Mouse (Mus musculus): Measurements from ENCODE around the gene Gm4969. TPM values are rescaled to one million over a fixed set of nuclear protein-coding genes. Genes with fewer than 3 reads are reported as not detected.

Gene Gm4969
- polyA plus RNA-seq, 1 experiment from 2014 or later, result 2.2 TPM

DNA sequence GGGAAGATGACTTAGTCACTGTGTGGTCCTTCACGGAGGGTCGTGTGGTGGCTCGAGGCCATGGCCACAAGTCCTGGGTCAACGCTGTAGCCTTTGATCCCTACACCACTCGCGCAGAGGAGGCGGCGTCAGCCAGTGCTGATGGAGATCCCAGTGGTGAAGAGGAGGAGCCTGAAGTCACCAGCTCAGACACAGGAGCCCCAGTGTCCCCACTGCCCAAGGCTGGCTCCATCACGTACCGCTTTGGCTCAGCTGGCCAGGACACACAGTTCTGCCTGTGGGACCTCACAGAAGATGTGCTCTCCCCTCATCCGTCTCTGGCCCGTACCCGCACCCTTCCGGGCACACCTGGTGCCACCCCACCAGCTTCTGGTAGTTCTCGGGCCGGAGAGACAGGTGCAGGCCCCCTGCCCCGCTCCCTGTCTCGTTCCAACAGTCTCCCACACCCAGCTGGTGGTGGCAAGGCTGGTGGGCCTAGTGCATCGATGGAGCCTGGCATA lies 37.7 kb downstream of the Gm4969 start:
- H3K27ac ChIP-seq (ENCODE audit: low read depth, low read length), result no peak overlapping the region
- no peak overlapping the region for H3K4me2 ChIP-seq
- H3K9me3 ChIP-seq (replicated peaks; ENCODE audit: control insufficient read depth, low read length), result no peaks in the 10 kb centered on the region
- H3K36me3 ChIP-seq (ENCODE audit: control insufficient read depth, insufficient read depth, low read length), result peaks cover 34% of the 10 kb centered on the region
- H3K4me3 ChIP-seq (ENCODE audit: low read depth, low read length), result no peak overlapping the region
- no peak overlapping the region for H3K9ac ChIP-seq (ENCODE audit: low read depth, low read length)
- H3K4me1 ChIP-seq (ENCODE audit: control insufficient read depth, insufficient read depth, low read length), result peaks cover 52% of the 10 kb centered on the region
- ATAC-seq (replicated peaks; ENCODE audit: insufficient number of reproducible peaks, low FRiP score, low TSS enrichment), result no peak
- 86% methylated on average over 19 of the region's 19 CpGs for WGBS (ENCODE audit: insufficient replicate concordance)
- no peaks in the 10 kb centered on the region for H3K27me3 ChIP-seq (ENCODE audit: control insufficient read depth, insufficient read depth, low read length)

DNA sequence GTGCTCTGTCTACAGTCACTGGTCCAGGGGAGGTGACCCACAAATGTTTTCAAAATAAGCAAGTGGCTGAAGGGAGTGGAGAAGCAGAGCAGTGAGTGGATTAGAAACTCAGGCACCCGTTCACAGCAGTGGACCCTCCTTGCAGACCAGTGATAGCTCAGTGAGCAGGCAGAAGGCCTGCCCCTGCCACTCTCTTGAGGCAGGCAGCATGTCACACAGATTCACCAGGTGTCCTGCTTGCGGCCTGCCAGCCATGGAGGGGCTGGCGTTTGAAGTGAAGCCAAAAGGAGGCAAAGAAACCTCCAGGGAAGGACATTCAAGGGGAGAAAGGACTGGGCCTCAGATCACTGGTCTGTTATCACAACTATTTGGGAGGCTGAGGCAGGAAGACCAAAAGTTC lies 39.4 kb downstream of the Gm4969 start:
- no peak overlapping the region for H3K27ac ChIP-seq (ENCODE audit: low read depth, low read length)
- H3K4me1 ChIP-seq (ENCODE audit: control insufficient read depth, insufficient read depth, low read length), result peaks cover 37% of the 10 kb centered on the region
- WGBS (ENCODE audit: insufficient replicate concordance), result 78% methylated on average over 3 of the region's 3 CpGs
- H3K4me2 ChIP-seq, result no peak overlapping the region
- ATAC-seq (replicated peaks; ENCODE audit: insufficient number of reproducible peaks, low FRiP score, low TSS enrichment), result no peak
- no peak overlapping the region for H3K9ac ChIP-seq (ENCODE audit: low read depth, low read length)
- no peaks in the 10 kb centered on the region for H3K9me3 ChIP-seq (replicated peaks; ENCODE audit: control insufficient read depth, low read length)
- peaks cover 34% of the 10 kb centered on the region for H3K36me3 ChIP-seq (ENCODE audit: control insufficient read depth, insufficient read depth, low read length)
- H3K27me3 ChIP-seq (ENCODE audit: control insufficient read depth, insufficient read depth, low read length), result no peaks in the 10 kb centered on the region
- no peak overlapping the region for H3K4me3 ChIP-seq (ENCODE audit: low read depth, low read length)

DNA sequence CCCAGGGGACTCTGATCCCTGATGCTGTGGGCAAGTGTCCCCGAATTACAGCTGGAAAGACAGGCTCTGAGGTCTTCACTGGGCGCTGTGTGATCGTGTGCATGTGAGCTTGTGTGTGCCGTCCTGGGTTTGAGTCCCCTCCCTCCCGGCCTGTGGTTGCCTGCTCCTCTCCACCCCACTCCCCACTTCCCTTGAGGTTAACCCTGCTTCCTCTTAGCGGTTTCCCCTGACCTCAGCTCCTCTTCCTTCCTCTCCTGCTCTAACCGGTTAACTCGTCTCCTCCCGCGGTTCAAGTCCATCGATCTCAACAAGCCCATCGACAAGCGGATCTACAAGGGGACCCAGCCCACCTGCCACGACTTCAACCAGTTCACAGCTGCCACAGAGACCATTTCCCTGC lies 40.4 kb downstream of the Gm4969 start:
- 65% methylated on average over 14 of the region's 14 CpGs for WGBS (ENCODE audit: insufficient replicate concordance)

DNA sequence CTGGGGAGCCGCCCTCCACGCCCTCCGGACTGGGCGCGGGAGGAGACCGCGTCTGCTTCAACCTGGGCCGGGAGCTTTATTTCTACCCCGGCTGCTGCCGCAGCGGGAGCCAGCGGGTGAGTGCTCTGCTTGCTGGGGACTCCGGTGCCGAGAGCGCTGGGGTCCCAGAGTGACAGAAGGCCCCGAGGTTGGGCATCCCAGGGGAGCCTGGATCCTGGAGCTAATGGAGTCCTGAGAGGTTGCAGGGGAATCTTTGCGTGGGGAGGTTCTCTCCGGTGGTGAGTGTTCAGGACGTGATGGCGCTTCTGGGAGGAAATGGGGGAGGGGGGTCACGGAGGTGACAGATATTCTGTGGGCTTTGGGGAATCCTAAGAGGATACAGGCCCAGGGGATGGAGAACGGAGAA lies 41.6 kb downstream of the Gm4969 start:
- peak overlapping the region; percentile 94 for H3K9ac ChIP-seq (ENCODE audit: low read depth, low read length)
- under 1% methylated on average over 22 of the region's 22 CpGs for WGBS (ENCODE audit: insufficient replicate concordance)
- peaks cover 25% of the 10 kb centered on the region for H3K36me3 ChIP-seq (ENCODE audit: control insufficient read depth, insufficient read depth, low read length)
- H3K27ac ChIP-seq (ENCODE audit: low read depth, low read length), result peak overlapping the region; percentile 81
- no peaks in the 10 kb centered on the region for H3K9me3 ChIP-seq (replicated peaks; ENCODE audit: control insufficient read depth, low read length)
- H3K4me2 ChIP-seq, result peak overlapping the region; percentile 94
- peaks cover 15% of the 10 kb centered on the region for H3K4me1 ChIP-seq (ENCODE audit: control insufficient read depth, insufficient read depth, low read length)
- no peak for ATAC-seq (replicated peaks; ENCODE audit: insufficient number of reproducible peaks, low FRiP score, low TSS enrichment)
- peak overlapping the region; percentile 97 for H3K4me3 ChIP-seq (ENCODE audit: low read depth, low read length)
- no peaks in the 10 kb centered on the region for H3K27me3 ChIP-seq (ENCODE audit: control insufficient read depth, insufficient read depth, low read length)

More for the DNA sequence above, 40.4 kb downstream of the Gm4969 start:
- peak overlapping the region; percentile 94; the same call in 1 of the 2 replicates for H3K9ac ChIP-seq (ENCODE audit: low read depth, low read length)
- no peak overlapping the region for H3K27ac ChIP-seq (ENCODE audit: low read depth, low read length)
- no peaks in the 10 kb centered on the region for H3K9me3 ChIP-seq (replicated peaks; ENCODE audit: control insufficient read depth, low read length)
- no peak for ATAC-seq (replicated peaks; ENCODE audit: insufficient number of reproducible peaks, low FRiP score, low TSS enrichment)
- peak overlapping the region; percentile 97 for H3K4me3 ChIP-seq (ENCODE audit: low read depth, low read length)
- H3K36me3 ChIP-seq (ENCODE audit: control insufficient read depth, insufficient read depth, low read length), result peaks cover 34% of the 10 kb centered on the region
- H3K4me2 ChIP-seq, result peak overlapping the region; percentile 94
- peaks cover 27% of the 10 kb centered on the region for H3K4me1 ChIP-seq (ENCODE audit: control insufficient read depth, insufficient read depth, low read length)
- H3K27me3 ChIP-seq (ENCODE audit: control insufficient read depth, insufficient read depth, low read length), result no peaks in the 10 kb centered on the region

DNA sequence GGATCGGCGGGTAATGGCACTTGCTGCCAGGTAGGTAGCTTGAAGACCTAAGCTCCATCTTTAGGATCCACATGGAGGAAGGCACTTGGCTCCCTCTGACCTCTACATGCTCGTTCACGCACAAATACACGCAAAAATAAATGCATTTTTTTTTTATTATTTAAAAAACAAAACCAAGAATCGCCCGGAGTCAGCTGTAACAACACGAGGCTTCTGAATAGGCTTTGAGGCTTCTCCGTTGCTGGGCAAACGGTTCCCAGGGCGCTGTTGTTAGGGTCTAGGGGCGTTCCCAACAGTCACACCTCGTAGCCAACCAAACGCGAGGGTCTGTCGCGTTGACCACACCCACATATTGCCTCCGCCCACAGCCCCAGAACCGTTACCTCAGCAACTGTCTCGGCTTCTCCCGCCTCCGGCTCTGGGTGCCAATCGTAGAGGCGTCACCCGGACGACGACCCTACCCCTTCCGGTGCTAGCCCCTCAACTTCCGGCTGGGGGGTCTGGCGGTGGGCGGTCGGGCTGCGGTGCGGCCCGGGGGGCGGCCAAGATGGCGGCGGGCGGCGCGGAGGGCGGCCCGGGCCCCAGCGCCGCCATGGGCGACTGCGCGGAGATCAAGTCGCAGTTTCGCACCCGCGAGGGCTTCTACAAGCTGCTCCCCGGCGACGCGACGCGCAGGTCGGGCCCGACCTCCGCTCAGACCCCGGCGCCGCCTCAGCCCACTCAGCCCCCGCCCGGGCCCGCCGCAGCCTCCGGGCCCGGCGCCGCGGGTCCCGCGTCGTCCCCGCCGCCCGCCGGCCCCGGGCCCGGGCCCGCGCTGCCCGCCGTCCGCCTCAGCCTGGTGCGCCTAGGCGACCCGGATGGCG lies 42.2 kb downstream of the Gm4969 start, which contains the start of gene Dmwd:
TSS of gene Dmwd (plus strand) at position 505 of the 863 bp plus-strand sequence.
- peak; percentile 96 for ATAC-seq (replicated peaks; ENCODE audit: insufficient number of reproducible peaks, low FRiP score, low TSS enrichment)
- Histone ChIP-seq H3K4me3 (ENCODE audit: low read depth, low read length) (peak within 1 kb of the TSS; percentile 97), H3K27me3 (ENCODE audit: control insufficient read depth, insufficient read depth, low read length) (no peaks in the 10 kb centered on the region), H3K4me2 (peak within 1 kb of the TSS; percentile 94), H3K9me3 (replicated peaks; ENCODE audit: control insufficient read depth, low read length) (no peaks in the 10 kb centered on the region), H3K27ac (ENCODE audit: low read depth, low read length) (peak within 1 kb of the TSS; percentile 81), H3K9ac (ENCODE audit: low read depth, low read length) (peak within 1 kb of the TSS; percentile 94), H3K4me1 (ENCODE audit: control insufficient read depth, insufficient read depth, low read length) (peaks cover 15% of the 10 kb centered on the region), H3K36me3 (ENCODE audit: control insufficient read depth, insufficient read depth, low read length) (peaks cover 19% of the 10 kb centered on the region)
- 2% methylated on average over 56 of the region's 91 CpGs for WGBS (ENCODE audit: insufficient replicate concordance)

DNA sequence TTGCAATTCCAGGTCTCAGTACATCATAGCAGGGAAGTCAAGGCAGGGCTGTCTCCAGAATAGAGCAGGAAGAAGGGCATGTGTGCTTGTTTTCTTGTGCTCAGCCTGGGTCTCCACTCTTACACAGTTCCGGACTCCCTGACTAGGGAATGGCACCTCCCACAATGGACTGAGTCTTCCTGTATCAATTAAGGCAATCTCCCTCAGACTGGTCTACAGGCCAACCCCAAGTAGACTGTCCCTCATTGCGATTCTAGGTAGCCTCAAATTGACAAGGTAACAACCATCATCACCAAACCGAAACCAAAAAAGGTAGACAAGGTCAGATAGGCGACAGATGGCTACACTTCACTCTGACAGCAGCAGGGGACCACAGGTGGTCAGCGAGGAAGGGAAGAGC lies 42.9 kb downstream of the Gm4969 start:
- WGBS (ENCODE audit: insufficient replicate concordance), result 53% methylated on average over 5 of the region's 5 CpGs
- peak overlapping the region; percentile 94 for H3K4me2 ChIP-seq
- ATAC-seq (replicated peaks; ENCODE audit: insufficient number of reproducible peaks, low FRiP score, low TSS enrichment), result no peak
- no peaks in the 10 kb centered on the region for H3K9me3 ChIP-seq (replicated peaks; ENCODE audit: control insufficient read depth, low read length)
- no peaks in the 10 kb centered on the region for H3K27me3 ChIP-seq (ENCODE audit: control insufficient read depth, insufficient read depth, low read length)
- H3K4me1 ChIP-seq (ENCODE audit: control insufficient read depth, insufficient read depth, low read length), result peaks cover 15% of the 10 kb centered on the region
- H3K9ac ChIP-seq (ENCODE audit: low read depth, low read length), result 0 out of 2 replicates have a peak overlapping the region, but pooled peaks have one; percentile 11
- H3K36me3 ChIP-seq (ENCODE audit: control insufficient read depth, insufficient read depth, low read length), result peaks cover 13% of the 10 kb centered on the region
- H3K27ac ChIP-seq (ENCODE audit: low read depth, low read length), result no peak overlapping the region
- peak overlapping the region; percentile 97 for H3K4me3 ChIP-seq (ENCODE audit: low read depth, low read length)

DNA sequence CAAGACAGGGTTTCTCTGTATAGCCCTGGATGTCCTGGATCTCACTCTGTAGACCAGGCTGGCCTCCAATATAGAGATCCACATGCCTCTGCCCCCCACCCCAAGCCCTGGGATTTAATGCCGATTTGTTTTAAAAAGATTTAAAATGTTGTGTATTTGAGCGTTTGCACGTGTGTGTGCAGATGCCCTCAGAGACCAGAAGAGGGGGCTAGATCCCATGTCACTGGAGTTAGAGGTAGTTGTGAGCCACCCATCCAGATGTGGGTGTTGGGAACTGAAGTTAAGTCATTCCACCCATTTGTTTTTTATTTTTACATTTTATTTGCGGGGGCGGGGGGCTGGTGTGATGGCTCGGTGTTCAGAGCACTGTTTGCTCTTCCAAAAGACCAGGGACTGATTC lies 43.7 kb downstream of the Gm4969 start:
- Histone ChIP-seq H3K4me3 (ENCODE audit: low read depth, low read length) (no peak overlapping the region), H3K9me3 (replicated peaks; ENCODE audit: control insufficient read depth, low read length) (no peaks in the 10 kb centered on the region), H3K9ac (ENCODE audit: low read depth, low read length) (no peak overlapping the region), H3K4me2 (no peak overlapping the region), H3K36me3 (ENCODE audit: control insufficient read depth, insufficient read depth, low read length) (peaks cover 10% of the 10 kb centered on the region; the same call in 1 of the 2 replicates), H3K27me3 (ENCODE audit: control insufficient read depth, insufficient read depth, low read length) (no peaks in the 10 kb centered on the region), H3K27ac (ENCODE audit: low read depth, low read length) (no peak overlapping the region), H3K4me1 (ENCODE audit: control insufficient read depth, insufficient read depth, low read length) (peaks cover 15% of the 10 kb centered on the region)
- 91% methylated on average over 6 of the region's 6 CpGs for WGBS (ENCODE audit: insufficient replicate concordance)
- no peak for ATAC-seq (replicated peaks; ENCODE audit: insufficient number of reproducible peaks, low FRiP score, low TSS enrichment)

DNA sequence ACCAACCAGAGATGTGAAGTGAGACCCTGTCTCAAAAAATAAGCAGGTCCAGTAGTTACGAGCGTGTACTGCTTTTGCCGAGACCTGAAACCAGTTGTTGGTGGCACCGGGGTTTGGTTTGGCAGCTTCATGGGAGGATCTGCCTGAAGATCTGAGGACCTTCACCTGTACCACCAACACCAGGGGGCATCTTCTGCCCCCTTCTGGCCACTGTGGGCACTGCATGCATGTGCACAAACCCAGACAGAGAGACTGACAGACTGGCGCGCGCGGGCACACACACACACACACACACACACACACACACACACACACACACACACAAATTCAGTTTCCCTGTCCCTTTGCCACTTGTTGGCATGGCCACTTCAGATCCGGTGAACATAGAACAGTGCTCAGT lies 44.7 kb downstream of the Gm4969 start:
- H3K4me3 ChIP-seq (ENCODE audit: low read depth, low read length), result no peak overlapping the region
- no peaks in the 10 kb centered on the region for H3K9me3 ChIP-seq (replicated peaks; ENCODE audit: control insufficient read depth, low read length)
- H3K27ac ChIP-seq (ENCODE audit: low read depth, low read length), result no peak overlapping the region
- H3K27me3 ChIP-seq (ENCODE audit: control insufficient read depth, insufficient read depth, low read length), result no peaks in the 10 kb centered on the region
- ATAC-seq (replicated peaks; ENCODE audit: insufficient number of reproducible peaks, low FRiP score, low TSS enrichment), result no peak
- no peak overlapping the region for H3K4me2 ChIP-seq
- 73% methylated on average over 9 of the region's 9 CpGs for WGBS (ENCODE audit: insufficient replicate concordance)
- peaks cover 15% of the 10 kb centered on the region for H3K4me1 ChIP-seq (ENCODE audit: control insufficient read depth, insufficient read depth, low read length)
- no peak overlapping the region for H3K9ac ChIP-seq (ENCODE audit: low read depth, low read length)
- H3K36me3 ChIP-seq (ENCODE audit: control insufficient read depth, insufficient read depth, low read length), result peaks cover 4% of the 10 kb centered on the region; the same call in 1 of the 2 replicates

Measured in heart, embryonic 11.5 days (tissue).